Mouse (Mus musculus): Measurements from ENCODE around the gene Gpr89.

The Gpr89 gene

GRCm38 (mm10) chr3:96823701-96824100, 81.4 kb downstream of the Gpr89 start:
- CTCF ChIA-PET, result no interaction called here

- CTCF ChIA-PET, result no interaction called here
Measured at GRCm38 (mm10) chr3:96821581-96821980, 83.6 kb downstream of the Gpr89 start.

- CTCF ChIA-PET, result no interaction called here
Measured at GRCm38 (mm10) chr3:96820116-96820915, 84.8 kb downstream of the Gpr89 start.

All from spleen, embryonic (tissue).